Mouse (Mus musculus) cortical plate, adult 2 months (tissue): Measurements from ENCODE around the gene Lrrc20.

Experiments used
- CTCF ChIP-seq: fragments of 200-500 bp; IDR thresholded peaks from 2 replicates; pipeline ENCODE4 v1.5.1; 2011; ENCODE audit warnings: mild to moderate bottlenecking, control low read depth, low read length; ENCODE audit not compliant: insufficient read depth; ENCODE audit errors: extremely low read depth
- POLR2A ChIP-seq: fragments of 200-500 bp; IDR thresholded peaks from 2 replicates; pipeline ENCODE4 v1.6.1; 2011; ENCODE audit warnings: mild to moderate bottlenecking, low read length, control low read depth; ENCODE audit not compliant: insufficient read depth; ENCODE audit errors: extremely low read depth

- TF ChIP-seq POLR2A (no peak), CTCF (no peak)
Observed at GRCm38 (mm10) chr10:61516866-61517265, 41.3 kb downstream of the Lrrc20 start.
